Mouse (Mus musculus) G1E (cell line): ENCODE results near the gene Tnpo2.

Source experiments
- CTCF ChIP-seq: IDR thresholded peaks from 2 replicates; pipeline ENCODE4 v1.5.1; 2012; ENCODE audit warnings: low read depth, low read length, inconsistent platforms, mixed read lengths
- GATA1 ChIP-seq: IDR thresholded peaks from 2 replicates; pipeline ENCODE4 v1.6.1; 2012; ENCODE audit warnings: borderline replicate concordance, low read length, inconsistent platforms, mixed read lengths
- GATA2 ChIP-seq: IDR thresholded peaks from 2 replicates; pipeline ENCODE4 v1.6.1; 2012; ENCODE audit warnings: low read depth, low read length, inconsistent platforms, borderline replicate concordance
- POLR2AphosphoS5 ChIP-seq: IDR thresholded peaks from 2 replicates; pipeline ENCODE4 v1.6.1; 2012; ENCODE audit warnings: low read depth, low read length, inconsistent platforms; ENCODE audit not compliant: insufficient replicate concordance
- TAL1 ChIP-seq: conservative IDR thresholded peaks from 2 replicates; pipeline ENCODE4 v1.6.1; 2012; ENCODE audit warnings: low read depth, low read length, inconsistent platforms, mixed read lengths

DNA sequence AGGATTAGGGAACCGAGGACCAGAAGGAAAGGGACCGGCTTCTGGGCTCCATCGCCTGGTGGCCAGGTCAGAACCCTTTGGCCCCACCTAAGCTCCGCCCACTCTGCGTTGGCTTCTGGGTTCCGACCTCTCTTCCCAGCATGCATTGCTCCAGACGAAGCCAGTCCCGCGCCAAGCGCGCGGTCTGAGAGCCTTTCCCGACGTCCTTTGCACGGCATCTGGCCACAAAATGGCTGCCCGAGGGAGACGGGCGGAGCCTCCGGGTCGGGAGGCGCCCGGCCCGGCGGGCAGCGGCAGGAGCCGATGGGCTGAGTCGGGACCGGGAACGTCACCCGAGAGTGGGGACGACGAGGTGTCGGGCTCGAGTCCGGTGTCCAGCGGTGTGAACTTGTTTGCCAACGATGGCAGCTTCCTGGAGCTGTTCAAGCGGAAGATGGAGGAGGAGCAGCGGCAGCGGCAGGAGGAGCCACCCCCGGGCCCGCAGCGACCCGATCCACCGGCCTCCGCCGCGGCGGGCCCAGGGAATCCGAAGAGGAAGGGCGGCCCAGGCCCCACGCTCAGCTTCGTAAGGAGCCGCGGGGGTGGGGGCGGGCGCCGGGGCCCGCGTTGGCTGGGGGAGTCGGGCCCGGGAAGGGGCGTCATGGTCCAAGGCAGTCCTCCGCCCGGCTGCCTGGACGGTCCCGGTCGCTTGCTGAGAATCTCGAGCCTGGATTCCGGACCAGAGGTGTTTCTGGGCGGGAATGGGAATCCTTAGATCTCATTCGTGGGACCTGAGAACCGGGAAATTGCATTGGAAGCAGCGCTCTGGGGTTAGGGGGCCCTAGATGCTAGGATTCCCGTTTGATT lies 9.8 kb upstream of the Tnpo2 start, which contains the start of gene Trir:
- no peak for TF ChIP-seq TAL1
- TF ChIP-seq POLR2AphosphoS5: no peak
- TF ChIP-seq CTCF: no peak
- TF ChIP-seq GATA1: no peak
- no peak for TF ChIP-seq GATA2
